Mouse (Mus musculus) forebrain, embryonic 16.5 days (tissue): ENCODE measurements at regions not wholly inside any gene's neighbourhood (a gene's known extent, or its start where the extent isn't known, plus 50 kb on each side); places are given as distances from the start of the nearest gene placed in this dataset.

Source experiments
- ATAC-seq: fragments of 200-750 bp; cut with Nextera tagmentation; 2 replicates; pipeline ENCODE4 v1.8.0; 2017; ENCODE audit warnings: mild to moderate bottlenecking, moderate library complexity
- H3K27ac ChIP-seq: fragments of 300-500 bp; sonication (generic); 2 replicates; pipeline ENCODE4 v1.5.1; 2014; ENCODE audit warnings: low read length, control low read depth
- H3K27me3 ChIP-seq: fragments of 300-500 bp; sonication (generic); replicated peaks from 2 replicates; pipeline ENCODE4 v1.6.1; 2014; ENCODE audit warnings: low read length; ENCODE audit not compliant: control insufficient read depth, insufficient read depth
- H3K36me3 ChIP-seq: fragments of 300-500 bp; sonication (generic); 2 replicates; pipeline ENCODE4 v1.6.1; 2014; ENCODE audit not compliant: control insufficient read depth, insufficient read depth
- H3K4me1 ChIP-seq: fragments of 300-500 bp; sonication (generic); replicated peaks from 2 replicates; pipeline ENCODE4 v1.6.1; 2014; ENCODE audit warnings: low read length; ENCODE audit not compliant: control insufficient read depth, insufficient read depth
- H3K4me2 ChIP-seq: fragments of 300-500 bp; sonication (generic); 2 replicates; pipeline ENCODE4 v1.6.1; 2014; ENCODE audit warnings: mild to moderate bottlenecking, low read length, control low read depth
- H3K4me3 ChIP-seq: fragments of 300-500 bp; sonication (generic); replicated peaks from 2 replicates; pipeline ENCODE4 v1.5.1; 2014; ENCODE audit warnings: mild to moderate bottlenecking, low read length, control low read depth
- H3K9ac ChIP-seq: fragments of 300-500 bp; sonication (generic); replicated peaks from 2 replicates; pipeline ENCODE4 v1.6.1; 2014; ENCODE audit warnings: low read depth, low read length, control low read depth
- H3K9me3 ChIP-seq: fragments of 300-500 bp; sonication (generic); 2 replicates; pipeline ENCODE4 v1.6.1; 2016; ENCODE audit warnings: low read length; ENCODE audit not compliant: control insufficient read depth
- WGBS: fragments of 180-500 bp; shearing (Covaris S2); extraction: QIAGEN DNeasy Blood & Tissue Kit; methylation state at CpG from one replicate; pipeline ENCODE4 v1.1.7; 2014; 5-methylcytosine and 5-hydroxymethylcytosine counted together

GRCm38 (mm10) chr12:95937705-95938104, 245.7 kb downstream of the Flrt2 start:
- no peaks in the 10 kb centered on the region for H3K4me1 ChIP-seq
- no peaks in the 10 kb centered on the region for H3K27me3 ChIP-seq
- H3K4me2 ChIP-seq, result no peak overlapping the region
- H3K9ac ChIP-seq, result no peak overlapping the region
- H3K4me3 ChIP-seq, result no peak overlapping the region
- H3K36me3 ChIP-seq, result no peaks in the 10 kb centered on the region
- H3K9me3 ChIP-seq, result no peaks in the 10 kb centered on the region
- ATAC-seq, result no peak
- 73% methylated on average over 4 of the region's 4 CpGs for WGBS
- H3K27ac ChIP-seq, result no peak overlapping the region

GRCm38 (mm10) chr12:95940465-95941012, 248.5 kb downstream of the Flrt2 start:
- H3K4me3 ChIP-seq, result no peak overlapping the region
- no peak for ATAC-seq
- no peak overlapping the region for H3K4me2 ChIP-seq
- H3K36me3 ChIP-seq, result no peaks in the 10 kb centered on the region
- H3K9me3 ChIP-seq, result no peaks in the 10 kb centered on the region
- no peaks in the 10 kb centered on the region for H3K27me3 ChIP-seq
- H3K9ac ChIP-seq, result no peak overlapping the region
- no peak overlapping the region for H3K27ac ChIP-seq
- H3K4me1 ChIP-seq, result no peaks in the 10 kb centered on the region
- WGBS, result 68% methylated on average over 1 of the region's 1 CpGs

GRCm38 (mm10) chr12:95959786-95960504, 267.9 kb downstream of the Flrt2 start:
- Histone ChIP-seq H3K4me1 (no peaks in the 10 kb centered on the region), H3K27me3 (no peaks in the 10 kb centered on the region), H3K36me3 (no peaks in the 10 kb centered on the region), H3K9ac (no peak overlapping the region), H3K4me3 (no peak overlapping the region), H3K4me2 (no peak overlapping the region), H3K9me3 (no peaks in the 10 kb centered on the region), H3K27ac (no peak overlapping the region)
- peak; percentile 69 for ATAC-seq
- 8% methylated on average over 6 of the region's 6 CpGs for WGBS

GRCm38 (mm10) chr12:95960505-95960871, 268.5 kb downstream of the Flrt2 start:
- Histone ChIP-seq H3K4me3 (no peak overlapping the region), H3K27me3 (no peaks in the 10 kb centered on the region), H3K9me3 (no peaks in the 10 kb centered on the region), H3K9ac (no peak overlapping the region), H3K4me2 (no peak overlapping the region), H3K27ac (no peak overlapping the region), H3K4me1 (no peaks in the 10 kb centered on the region), H3K36me3 (no peaks in the 10 kb centered on the region)
- 2% methylated on average over 3 of the region's 3 CpGs for WGBS
- peak; percentile 95 for ATAC-seq

- ATAC-seq, result no peak
- H3K27me3 ChIP-seq, result no peaks in the 10 kb centered on the region
- no peak overlapping the region for H3K9ac ChIP-seq
- H3K4me3 ChIP-seq, result no peak overlapping the region
- no peaks in the 10 kb centered on the region for H3K4me1 ChIP-seq
- 69% methylated on average over 4 of the region's 4 CpGs for WGBS
- no peaks in the 10 kb centered on the region for H3K9me3 ChIP-seq
- H3K36me3 ChIP-seq, result no peaks in the 10 kb centered on the region
- no peak overlapping the region for H3K4me2 ChIP-seq
- H3K27ac ChIP-seq, result no peak overlapping the region
Measured at GRCm38 (mm10) chr12:95962817-95963216, 270.8 kb downstream of the Flrt2 start.

GRCm38 (mm10) chr12:95988669-95989288, 296.8 kb downstream of the Flrt2 start:
- H3K27ac ChIP-seq, result no peak overlapping the region
- H3K4me1 ChIP-seq, result no peaks in the 10 kb centered on the region
- WGBS, result 75% methylated on average over 5 of the region's 5 CpGs
- no peaks in the 10 kb centered on the region for H3K36me3 ChIP-seq
- no peak overlapping the region for H3K4me3 ChIP-seq
- H3K27me3 ChIP-seq, result no peaks in the 10 kb centered on the region
- ATAC-seq, result no peak
- no peaks in the 10 kb centered on the region for H3K9me3 ChIP-seq
- no peak overlapping the region for H3K9ac ChIP-seq
- no peak overlapping the region for H3K4me2 ChIP-seq

GRCm38 (mm10) chr12:95994963-95995362, 302.9 kb downstream of the Flrt2 start:
- Histone ChIP-seq H3K27me3 (no peaks in the 10 kb centered on the region), H3K4me2 (no peak overlapping the region), H3K9ac (no peak overlapping the region), H3K36me3 (no peaks in the 10 kb centered on the region), H3K9me3 (no peaks in the 10 kb centered on the region), H3K27ac (no peak overlapping the region), H3K4me1 (no peaks in the 10 kb centered on the region), H3K4me3 (no peak overlapping the region)
- ATAC-seq, result no peak
- 55% methylated on average over 2 of the region's 2 CpGs for WGBS

- Histone ChIP-seq H3K9ac (no peak overlapping the region), H3K27me3 (no peaks in the 10 kb centered on the region), H3K9me3 (no peaks in the 10 kb centered on the region), H3K4me2 (no peak overlapping the region), H3K4me3 (no peak overlapping the region), H3K4me1 (no peaks in the 10 kb centered on the region), H3K36me3 (no peaks in the 10 kb centered on the region), H3K27ac (no peak overlapping the region)
- no peak for ATAC-seq
- 46% methylated on average over 1 of the region's 1 CpGs for WGBS
Measured at GRCm38 (mm10) chr12:96030180-96030579, 338.2 kb downstream of the Flrt2 start.

GRCm38 (mm10) chr12:96075365-96075764, 383.3 kb downstream of the Flrt2 start:
- 24% methylated on average over 4 of the region's 4 CpGs for WGBS
- ATAC-seq, result peak; percentile 45; the same call in 1 of the 2 replicates
- no peaks in the 10 kb centered on the region for H3K36me3 ChIP-seq
- no peaks in the 10 kb centered on the region for H3K4me1 ChIP-seq
- H3K4me3 ChIP-seq, result no peak overlapping the region
- H3K9ac ChIP-seq, result no peak overlapping the region
- H3K9me3 ChIP-seq, result no peaks in the 10 kb centered on the region
- H3K27me3 ChIP-seq, result no peaks in the 10 kb centered on the region
- no peak overlapping the region for H3K27ac ChIP-seq
- no peak overlapping the region for H3K4me2 ChIP-seq
